Mouse (Mus musculus) intestine, embryonic 15.5 days (tissue): Measurements from ENCODE around the gene Arpc5. TPM values are rescaled to one million over a fixed set of nuclear protein-coding genes. Genes with fewer than 3 reads are reported as not detected.

Experiments used
- polyA plus RNA-seq: library from polyadenylated mRNA; unstranded; fragments of >200 nt; fragmentation: Nextera tagmentation; extraction: Ambion mirVana; gene quantifications from 2 replicates; pipeline ENCODE4 v1.2.1, GENCODE M21; 2015

Arpc5 gene
- polyA plus RNA-seq, 1 experiment from 2014 or later: 358 TPM

Other genes with a start within 250 kb of the Arpc5 start
- gene Apobec4, start 16.0 kb upstream of the Arpc5 start, polyA plus RNA-seq: not detected in 2 replicates
- gene Rgl1, start 191 bp upstream of the Arpc5 start, polyA plus RNA-seq: 44.2 and 44.8 TPM in 2 replicates
- gene Ncf2, start 33.7 kb downstream of the Arpc5 start, polyA plus RNA-seq: 8.3 and 8.8 TPM in 2 replicates
- 22.5 and 23.9 TPM in 2 replicates for gene Smg7, start 136.1 kb downstream of the Arpc5 start, polyA plus RNA-seq
- 1.8 and 2.2 TPM in 2 replicates for gene Nmnat2, start 188.5 kb downstream of the Arpc5 start, polyA plus RNA-seq